Mouse (Mus musculus): ENCODE results near the gene Tsnax. TPM values are rescaled to one million over a fixed set of nuclear protein-coding genes. Genes with fewer than 3 reads are reported as not detected.

The Tsnax gene
- polyA plus RNA-seq, 1 experiment = 15.0 TPM

DNA sequence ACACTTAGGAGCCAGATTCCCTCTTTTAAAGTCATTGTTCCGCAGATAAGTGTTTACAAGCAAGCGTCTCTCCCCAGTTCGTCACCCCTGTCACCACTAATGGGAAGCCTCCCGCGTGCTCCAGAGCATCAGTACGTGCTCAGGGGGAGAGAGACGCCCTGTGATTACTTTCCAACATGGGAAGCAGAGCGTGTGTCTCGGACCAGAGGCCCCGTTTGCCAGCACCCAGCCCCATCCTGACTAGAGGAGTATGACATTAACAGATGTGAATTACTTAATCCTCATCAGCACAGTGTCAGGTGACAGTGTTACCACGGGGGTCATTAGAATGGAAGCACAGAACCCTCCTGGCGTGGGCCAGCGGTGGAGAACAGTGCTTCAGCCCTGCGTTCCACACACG, 25.9 kb downstream of the Tsnax start:
- Histone ChIP-seq H3K9me3 (peaks cover 17% of the 10 kb centered on the region), H3K27me3 (replicated peaks) (no peaks in the 10 kb centered on the region), H3K4me1 (peaks cover 9% of the 10 kb centered on the region; the same call in 1 of the 2 replicates), H3K36me3 (replicated peaks; ENCODE audit: low read length) (peaks cover 66% of the 10 kb centered on the region), H3K4me3 (replicated peaks) (no peak overlapping the region)
- TF ChIP-seq GATA1 (IDR thresholded peaks at IDR 0.05; ENCODE audit: borderline replicate concordance, low read length) (no peak), FLI1 (IDR thresholded peaks at IDR 0.05; ENCODE audit: low read length) (no peak)

- no peak overlapping the region for H3K4me3 ChIP-seq (replicated peaks)
- peaks cover 17% of the 10 kb centered on the region for H3K9me3 ChIP-seq
- no peaks in the 10 kb centered on the region for H3K27me3 ChIP-seq (replicated peaks)
- H3K36me3 ChIP-seq (replicated peaks; ENCODE audit: low read length) = peaks cover 50% of the 10 kb centered on the region
- TF ChIP-seq FLI1 (IDR thresholded peaks at IDR 0.05; ENCODE audit: low read length) = no peak
- TF ChIP-seq GATA1 (IDR thresholded peaks at IDR 0.05; ENCODE audit: borderline replicate concordance, low read length) = no peak
- peaks cover 12% of the 10 kb centered on the region for H3K4me1 ChIP-seq
These were observed 28.0 kb downstream of the Tsnax start for GRCm38 (mm10) chr8:125040587-125041375.

GRCm38 (mm10) chr8:125041496-125041895, 28.7 kb downstream of the Tsnax start:
- Histone ChIP-seq H3K9me3 (peaks cover 17% of the 10 kb centered on the region), H3K4me3 (replicated peaks) (no peak overlapping the region), H3K27me3 (replicated peaks) (no peaks in the 10 kb centered on the region), H3K4me1 (peaks cover 12% of the 10 kb centered on the region), H3K36me3 (replicated peaks; ENCODE audit: low read length) (peaks cover 43% of the 10 kb centered on the region)
- TF ChIP-seq FLI1 (IDR thresholded peaks at IDR 0.05; ENCODE audit: low read length) (no peak), GATA1 (IDR thresholded peaks at IDR 0.05; ENCODE audit: borderline replicate concordance, low read length) (no peak)

- H3K27me3 ChIP-seq (replicated peaks) = no peaks in the 10 kb centered on the region
- H3K4me3 ChIP-seq (replicated peaks) = no peak overlapping the region
- peaks cover 17% of the 10 kb centered on the region for H3K9me3 ChIP-seq
- TF ChIP-seq FLI1 (IDR thresholded peaks at IDR 0.05; ENCODE audit: low read length) = no peak
- TF ChIP-seq GATA1 (IDR thresholded peaks at IDR 0.05; ENCODE audit: borderline replicate concordance, low read length) = no peak
- peaks cover 25% of the 10 kb centered on the region for H3K36me3 ChIP-seq (replicated peaks; ENCODE audit: low read length)
- H3K4me1 ChIP-seq = peaks cover 12% of the 10 kb centered on the region
These were observed 30.6 kb downstream of the Tsnax start for GRCm38 (mm10) chr8:125043394-125043793.

DNA sequence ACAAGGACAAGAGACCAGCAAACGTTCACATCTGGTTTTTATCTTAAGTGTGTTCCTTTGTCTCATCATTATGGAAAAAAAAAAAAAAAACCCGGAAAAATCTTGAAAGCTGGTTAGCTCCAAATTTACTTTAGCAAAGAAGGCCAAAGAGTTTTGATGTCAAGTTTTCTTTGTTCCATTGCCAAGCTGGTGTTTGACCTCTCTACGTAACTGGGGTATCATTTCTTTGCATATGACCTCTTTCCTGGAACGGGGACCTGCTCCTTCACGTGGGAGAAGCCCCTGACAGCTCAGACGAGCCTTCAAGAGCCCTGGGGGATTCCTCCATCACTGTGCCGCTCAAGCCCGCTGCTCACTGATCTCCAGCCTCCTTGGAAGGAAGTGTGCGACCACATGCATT, 31.1 kb downstream of the Tsnax start:
- Histone ChIP-seq H3K4me3 (replicated peaks) (no peak overlapping the region), H3K27me3 (replicated peaks) (peaks cover 2% of the 10 kb centered on the region), H3K4me1 (peaks cover 12% of the 10 kb centered on the region), H3K36me3 (replicated peaks; ENCODE audit: low read length) (peaks cover 19% of the 10 kb centered on the region), H3K9me3 (peaks cover 17% of the 10 kb centered on the region)
- TF ChIP-seq GATA1 (IDR thresholded peaks at IDR 0.05; ENCODE audit: borderline replicate concordance, low read length) (no peak), FLI1 (IDR thresholded peaks at IDR 0.05; ENCODE audit: low read length) (no peak)

DNA sequence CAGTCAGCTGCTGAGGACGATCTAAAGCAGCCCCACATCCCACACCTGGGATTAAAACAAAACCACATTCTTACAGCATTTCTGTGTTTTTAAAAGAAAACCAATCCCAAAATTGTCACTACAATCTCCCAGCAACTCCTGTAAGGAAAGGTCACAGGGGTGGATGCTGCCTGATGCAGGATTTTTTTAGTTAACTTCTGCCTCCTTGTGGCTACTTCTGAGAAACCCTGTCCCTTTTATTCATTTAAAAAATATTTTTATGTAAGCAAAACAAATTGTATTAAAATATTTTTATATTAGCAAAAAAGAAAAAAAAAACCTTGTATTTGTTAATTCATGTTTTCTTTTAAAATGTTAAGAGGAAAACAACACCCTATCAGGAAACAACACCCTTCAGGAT, 33.0 kb downstream of the Tsnax start:
- H3K27me3 ChIP-seq (replicated peaks) = peaks cover 17% of the 10 kb centered on the region
- TF ChIP-seq GATA1 (IDR thresholded peaks at IDR 0.05; ENCODE audit: borderline replicate concordance, low read length) = no peak
- TF ChIP-seq FLI1 (IDR thresholded peaks at IDR 0.05; ENCODE audit: low read length) = no peak
- H3K36me3 ChIP-seq (replicated peaks; ENCODE audit: low read length) = peaks cover under 1% of the 10 kb centered on the region
- H3K9me3 ChIP-seq = peaks cover 2% of the 10 kb centered on the region
- no peak overlapping the region for H3K4me3 ChIP-seq (replicated peaks)
- peaks cover 11% of the 10 kb centered on the region for H3K4me1 ChIP-seq

- no peak for TF ChIP-seq GATA1 (IDR thresholded peaks at IDR 0.05; ENCODE audit: borderline replicate concordance, low read length)
- TF ChIP-seq FLI1 (IDR thresholded peaks at IDR 0.05; ENCODE audit: low read length) = no peak
- peaks cover 10% of the 10 kb centered on the region for H3K9me3 ChIP-seq
These were observed 36.4 kb downstream of the Tsnax start for GRCm38 (mm10) chr8:125049051-125049750.

DNA sequence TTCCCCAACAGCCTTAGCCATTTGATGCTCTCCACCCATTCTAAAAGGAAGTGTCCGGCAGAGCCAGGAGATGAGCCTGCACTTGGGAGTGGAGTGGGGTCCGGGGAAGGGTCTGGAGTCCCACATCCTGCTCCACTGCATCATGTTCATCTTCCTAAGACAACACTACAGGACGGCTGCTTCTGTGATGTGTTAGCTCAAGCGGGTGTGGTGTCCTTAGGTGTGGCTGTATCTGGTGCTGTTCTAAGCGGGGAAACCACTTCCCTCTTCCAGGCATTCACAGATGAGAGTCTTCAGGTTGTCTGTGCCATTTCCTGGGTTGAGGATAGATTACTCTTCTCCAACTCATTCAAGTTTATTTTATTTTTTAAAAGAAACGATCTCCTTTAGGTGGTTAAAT, 37.0 kb downstream of the Tsnax start:
- Histone ChIP-seq H3K9me3 (peaks cover 10% of the 10 kb centered on the region), H3K4me1 (peaks cover 19% of the 10 kb centered on the region), H3K36me3 (replicated peaks; ENCODE audit: low read length) (no peaks in the 10 kb centered on the region), H3K4me3 (replicated peaks) (no peak overlapping the region), H3K27me3 (replicated peaks) (peaks cover 58% of the 10 kb centered on the region)
- TF ChIP-seq GATA1 (IDR thresholded peaks at IDR 0.05; ENCODE audit: borderline replicate concordance, low read length) (no peak), FLI1 (IDR thresholded peaks at IDR 0.05; ENCODE audit: low read length) (no peak)

More at GRCm38 (mm10) chr8:125049051-125049750, 36.4 kb downstream of the Tsnax start:
- H3K36me3 ChIP-seq (replicated peaks; ENCODE audit: low read length) = no peaks in the 10 kb centered on the region
- peaks cover 52% of the 10 kb centered on the region for H3K27me3 ChIP-seq (replicated peaks)
- peaks cover 17% of the 10 kb centered on the region for H3K4me1 ChIP-seq
- no peak overlapping the region for H3K4me3 ChIP-seq (replicated peaks)

GRCm38 (mm10) chr8:125052026-125052425, 39.2 kb downstream of the Tsnax start:
- TF ChIP-seq GATA1 (IDR thresholded peaks at IDR 0.05; ENCODE audit: borderline replicate concordance, low read length) (no peak), FLI1 (IDR thresholded peaks at IDR 0.05; ENCODE audit: low read length) (no peak)
- H3K4me1 ChIP-seq = peaks cover 18% of the 10 kb centered on the region
- no peak overlapping the region for H3K4me3 ChIP-seq (replicated peaks)
- no peaks in the 10 kb centered on the region for H3K36me3 ChIP-seq (replicated peaks; ENCODE audit: low read length)
- peaks cover 10% of the 10 kb centered on the region for H3K9me3 ChIP-seq
- H3K27me3 ChIP-seq (replicated peaks) = peaks cover 69% of the 10 kb centered on the region
